Mouse (Mus musculus) v-Abl transformed pro-B cells (cell line): Measurements from ENCODE around the gene Rnase11.

Source experiments
- in situ Hi-C, 2 experiments: fragments of 400-800 bp; cut with MboI; formaldehyde crosslinking; loops; one replicate each; pipeline ENCODE4 v1.15.1; 2025; ENCODE audit not compliant: unreplicated experiment in 2 of 2

Gene Rnase11

DNA sequence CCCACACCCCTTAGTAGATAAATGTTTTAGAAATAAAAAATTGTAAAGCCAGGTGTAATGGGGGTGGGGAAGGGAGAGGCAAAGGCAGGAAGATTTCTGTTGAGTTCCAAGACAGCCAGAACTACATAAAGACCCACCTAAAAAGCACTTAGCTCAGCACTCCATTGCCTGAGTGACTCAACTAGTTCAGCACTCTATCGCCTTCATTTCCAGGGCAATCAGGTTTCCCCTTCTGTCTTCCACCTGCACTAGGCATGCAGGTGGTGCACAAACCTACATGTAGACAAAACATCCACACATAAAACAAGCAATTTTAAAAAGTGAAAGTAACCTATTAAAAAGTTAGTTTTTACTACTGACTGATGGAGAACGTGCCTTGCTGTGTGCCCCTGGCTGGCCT, 35.1 kb upstream of the Rnase11 start:
- in situ Hi-C loops = loop anchor here (10.0 to 25.0 kb wide), 4 partner anchors 927 to 1910 kb away; partner anchors contain the start of genes Naa30 (in 1 of the 2), Rab2b (in 1 of the 2), Tmem253 (in 1 of the 2) and Tox4 (in 1 of the 2)

DNA sequence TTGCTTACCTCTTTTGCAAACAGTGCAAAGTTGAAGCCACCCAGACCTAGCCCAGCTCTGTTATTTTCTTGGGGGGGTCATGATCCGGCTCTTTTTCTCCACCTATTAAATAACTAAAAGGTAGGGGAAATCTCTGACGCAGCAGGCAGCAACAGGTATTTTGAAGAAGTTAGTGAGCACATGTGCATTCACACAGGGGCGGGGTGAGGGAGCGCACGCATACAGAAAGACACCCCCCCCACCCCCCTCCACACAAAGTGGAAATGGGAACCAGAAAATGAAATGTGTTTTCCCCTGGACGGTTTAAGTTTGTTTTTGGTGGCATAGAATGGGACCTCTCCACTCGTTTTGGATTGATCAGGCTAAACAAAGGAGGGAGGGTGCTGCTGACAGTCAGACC, 33.8 kb upstream of the Rnase11 start:
- in situ Hi-C loops = loop anchor here (10.0 to 25.0 kb wide), 4 partner anchors 928 to 1909 kb away; partner anchors contain the start of genes Naa30 (in 1 of the 2), Rab2b (in 1 of the 2), Tmem253 (in 1 of the 2) and Tox4 (in 1 of the 2)

DNA sequence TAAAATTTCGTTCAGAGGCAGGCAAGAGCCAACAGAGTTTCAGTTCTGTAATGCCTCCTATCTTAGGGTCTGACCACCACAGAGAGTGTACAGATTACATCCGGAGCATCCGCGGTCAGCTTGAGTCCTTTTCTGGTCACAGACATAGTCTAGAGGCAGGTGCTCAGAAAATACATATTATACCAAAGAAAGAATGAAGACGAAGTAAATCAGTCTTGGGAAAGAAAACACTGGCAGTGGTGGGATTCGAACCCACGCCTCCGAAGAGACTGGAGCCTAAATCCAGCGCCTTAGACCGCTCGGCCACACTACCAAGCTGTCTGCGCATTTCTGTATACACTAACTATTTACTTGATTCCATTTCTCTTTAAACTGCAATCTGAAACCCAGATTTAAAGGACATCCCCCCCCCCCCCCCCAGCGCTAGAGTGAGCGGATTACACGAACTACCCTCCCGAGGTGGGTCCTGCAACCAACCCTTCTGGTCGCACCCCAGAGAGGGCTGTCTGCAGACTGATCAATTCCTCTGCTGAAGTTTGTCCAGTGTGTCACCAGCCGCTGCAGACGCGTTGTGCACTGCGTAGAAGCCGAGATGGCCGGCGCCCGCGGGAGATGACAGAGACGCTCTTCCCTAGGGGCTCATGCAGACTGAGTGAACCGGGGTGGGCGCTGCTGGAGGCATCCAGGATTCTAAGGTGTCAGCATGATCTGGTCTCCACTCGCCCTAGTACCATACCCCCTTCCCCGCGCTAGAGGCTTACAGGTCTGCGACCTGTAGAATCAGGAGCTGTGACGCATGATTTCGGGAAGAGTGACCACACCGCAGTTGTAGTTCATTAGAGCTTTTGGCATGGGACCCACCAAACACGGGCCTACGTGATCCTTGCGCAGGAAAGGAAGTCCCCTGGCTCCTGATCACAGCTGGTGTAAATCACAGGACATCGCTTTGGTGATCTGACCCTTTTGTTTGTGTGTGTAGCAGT, 32.9 kb upstream of the Rnase11 start:
- in situ Hi-C loops = loop anchor here (10.0 to 25.0 kb wide), 4 partner anchors 929 to 1908 kb away; partner anchors contain the start of genes Naa30 (in 1 of the 2), Rab2b (in 1 of the 2), Tmem253 (in 1 of the 2) and Tox4 (in 1 of the 2)

DNA sequence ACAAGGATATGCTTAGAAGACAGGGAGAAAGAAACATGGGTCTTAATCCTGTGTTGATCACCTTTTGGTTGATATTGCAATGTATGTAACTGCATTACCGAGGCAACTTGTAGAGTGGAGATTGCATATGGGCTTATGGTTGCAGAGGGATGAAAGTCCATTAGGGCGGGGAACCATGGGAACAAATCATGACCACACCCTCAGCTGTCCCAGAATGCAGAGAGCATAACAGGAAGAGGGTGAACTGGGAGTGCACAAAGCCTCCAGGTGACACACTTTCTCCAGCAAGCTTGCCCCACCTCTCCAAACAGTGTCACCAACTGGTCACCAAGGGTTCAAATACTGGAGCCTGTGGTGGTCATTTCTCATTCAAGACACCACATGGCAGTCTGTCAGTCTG, 31.1 kb upstream of the Rnase11 start:
- in situ Hi-C loops = loop anchor here (10.0 to 25.0 kb wide), 4 partner anchors 931 to 1906 kb away; partner anchors contain the start of genes Naa30 (in 1 of the 2), Rab2b (in 1 of the 2), Tmem253 (in 1 of the 2) and Tox4 (in 1 of the 2)

DNA sequence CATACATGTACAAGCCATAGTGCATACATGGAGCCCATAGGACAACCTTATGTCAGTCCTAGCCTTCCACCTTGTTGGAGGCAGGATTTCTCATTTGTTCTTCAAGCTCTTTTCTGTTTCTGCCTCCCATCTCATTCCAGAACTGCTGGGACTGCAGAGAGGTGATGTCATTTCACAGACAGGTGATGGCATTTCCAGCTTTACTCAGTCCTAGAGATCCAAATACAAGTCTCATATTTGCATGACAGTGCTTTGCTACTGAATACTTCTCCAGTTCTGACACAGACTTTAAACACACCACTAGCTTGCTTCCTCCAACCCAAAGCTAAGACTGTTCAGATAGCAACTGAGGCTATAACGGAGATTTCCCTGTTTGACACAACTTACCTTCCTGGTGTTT, 29.2 kb upstream of the Rnase11 start:
- in situ Hi-C loops = loop anchor here (25.0 kb wide), 2 partner anchors 933 to 1592 kb away; partner anchors contain the start of genes Tmem253 (in 1 of the 2) and Zfp219 (in 1 of the 2)

DNA sequence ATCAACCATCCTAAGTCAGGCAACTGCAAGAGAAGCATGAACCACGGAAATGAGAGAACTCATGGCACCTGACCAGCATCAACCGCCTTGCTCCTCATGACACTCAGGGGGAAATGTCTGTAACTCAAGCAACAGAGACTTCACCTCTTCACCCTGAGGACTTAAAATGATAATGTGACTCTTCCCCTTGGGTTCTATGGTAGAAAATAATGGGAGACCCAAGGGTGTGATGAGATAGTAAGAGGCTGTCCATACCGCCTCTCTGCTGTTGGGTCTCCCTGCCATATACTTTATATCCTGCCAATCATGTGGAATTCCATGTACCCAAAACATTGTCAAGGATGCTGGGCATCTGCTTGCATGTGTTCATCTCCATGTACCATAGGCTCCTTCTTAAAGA, 24.4 kb upstream of the Rnase11 start, which contains the start of gene Olfr750:
Gene Olfr750 (minus strand): TSS at position 101 of the 400 bp plus-strand sequence.
- in situ Hi-C loops = no loop called here

DNA sequence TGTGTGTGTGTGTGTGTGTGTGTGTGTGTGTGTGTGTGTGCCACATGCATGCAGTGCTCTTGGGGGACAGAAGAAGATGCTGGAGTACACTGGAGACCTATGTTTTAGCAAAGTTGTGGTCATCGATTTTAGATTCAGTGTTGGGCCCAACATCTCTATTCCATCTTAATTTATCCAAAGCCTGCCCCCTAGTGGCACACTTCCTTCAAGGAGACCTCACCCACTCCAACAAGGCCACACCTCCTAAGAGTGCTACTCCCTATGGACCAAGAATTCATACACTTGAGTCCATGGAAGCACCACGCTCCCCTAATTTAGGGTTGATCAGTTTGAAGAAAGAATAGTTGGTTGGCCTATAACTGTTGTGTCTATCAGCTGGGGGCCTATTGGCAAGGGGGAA, 19.7 kb upstream of the Rnase11 start:
- in situ Hi-C loops = loop anchor here in 1 of 2 experiments (10.0 kb wide), 1 partner anchor 145 kb away; the partner anchor contains the start of genes Apex1 and Osgep

DNA sequence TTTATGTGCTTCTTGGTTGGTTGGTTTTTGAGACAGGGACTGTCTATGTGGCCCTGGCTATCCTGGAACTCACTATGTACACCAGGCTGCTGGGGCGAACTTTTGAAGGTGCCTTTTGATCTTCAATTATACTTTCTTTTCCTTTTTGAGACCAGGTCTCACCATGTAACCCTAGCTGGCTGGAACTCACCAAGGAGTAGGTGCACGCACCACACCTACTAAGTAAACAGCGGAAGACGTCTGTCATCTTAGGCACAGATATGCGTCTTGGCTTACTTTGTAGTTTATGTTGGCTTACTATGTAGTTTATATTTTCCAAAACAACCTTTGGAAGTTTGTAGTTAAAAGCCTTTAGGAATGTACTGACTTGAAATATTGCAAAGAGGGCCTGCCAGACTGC, 19.0 kb upstream of the Rnase11 start:
- in situ Hi-C loops = loop anchor here in 1 of 2 experiments (10.0 kb wide), 1 partner anchor 144 kb away; the partner anchor contains the start of genes Apex1 and Osgep

DNA sequence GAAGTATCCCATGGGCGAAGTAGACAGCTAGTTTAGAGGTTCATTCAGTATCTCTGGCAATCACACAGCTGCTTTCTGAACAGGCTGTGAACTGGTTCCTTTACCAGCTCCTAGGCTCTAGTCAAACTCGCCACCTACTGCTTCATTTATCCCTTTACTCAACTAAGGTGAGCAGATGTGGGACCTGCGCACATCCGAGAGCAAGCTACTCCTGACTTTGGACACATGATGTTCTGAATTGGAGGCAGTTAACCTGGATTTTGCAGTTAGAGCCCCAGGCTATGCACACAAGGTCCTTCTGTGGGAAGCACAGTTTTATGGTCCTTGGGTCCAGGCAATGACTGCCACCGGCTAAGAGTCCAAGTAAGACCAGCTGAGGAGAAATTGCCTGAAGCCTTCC, 10.8 kb upstream of the Rnase11 start:
- in situ Hi-C loops = loop anchor here (5.0 to 10.0 kb wide), 6 partner anchors 33 to 258 kb away; partner anchors contain the start of genes Apex1 (in 1 of the 2), Ccnb1ip1 (in 1 of the 2), Osgep (in 1 of the 2) and Parp2 (in 1 of the 2)

DNA sequence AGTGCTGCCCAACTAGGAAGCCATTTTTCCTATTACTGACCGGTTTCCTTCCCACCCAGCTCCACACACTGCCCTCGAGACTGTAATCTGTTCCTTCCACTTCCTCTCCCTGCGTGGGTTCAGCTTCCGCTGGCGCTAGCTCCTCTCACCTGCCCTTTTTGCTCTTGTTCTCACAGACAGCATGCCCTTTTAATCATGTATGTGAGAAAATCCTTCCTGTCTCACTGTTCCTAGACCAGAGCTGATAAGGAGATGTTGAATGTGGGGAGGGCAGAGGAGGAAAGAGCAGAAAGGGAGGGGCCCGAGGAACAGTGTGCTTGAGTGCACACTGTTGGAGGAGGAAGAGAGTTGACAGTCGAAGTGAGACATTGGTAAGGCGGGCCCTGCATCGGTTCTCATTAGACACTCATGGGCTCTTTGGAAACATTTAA, 7.5 kb upstream of the Rnase11 start, which contains the start of gene Rnase12:
Gene Rnase12 (minus strand): TSS at position 261 of the 431 bp plus-strand sequence.
- in situ Hi-C loops = no loop called here

DNA sequence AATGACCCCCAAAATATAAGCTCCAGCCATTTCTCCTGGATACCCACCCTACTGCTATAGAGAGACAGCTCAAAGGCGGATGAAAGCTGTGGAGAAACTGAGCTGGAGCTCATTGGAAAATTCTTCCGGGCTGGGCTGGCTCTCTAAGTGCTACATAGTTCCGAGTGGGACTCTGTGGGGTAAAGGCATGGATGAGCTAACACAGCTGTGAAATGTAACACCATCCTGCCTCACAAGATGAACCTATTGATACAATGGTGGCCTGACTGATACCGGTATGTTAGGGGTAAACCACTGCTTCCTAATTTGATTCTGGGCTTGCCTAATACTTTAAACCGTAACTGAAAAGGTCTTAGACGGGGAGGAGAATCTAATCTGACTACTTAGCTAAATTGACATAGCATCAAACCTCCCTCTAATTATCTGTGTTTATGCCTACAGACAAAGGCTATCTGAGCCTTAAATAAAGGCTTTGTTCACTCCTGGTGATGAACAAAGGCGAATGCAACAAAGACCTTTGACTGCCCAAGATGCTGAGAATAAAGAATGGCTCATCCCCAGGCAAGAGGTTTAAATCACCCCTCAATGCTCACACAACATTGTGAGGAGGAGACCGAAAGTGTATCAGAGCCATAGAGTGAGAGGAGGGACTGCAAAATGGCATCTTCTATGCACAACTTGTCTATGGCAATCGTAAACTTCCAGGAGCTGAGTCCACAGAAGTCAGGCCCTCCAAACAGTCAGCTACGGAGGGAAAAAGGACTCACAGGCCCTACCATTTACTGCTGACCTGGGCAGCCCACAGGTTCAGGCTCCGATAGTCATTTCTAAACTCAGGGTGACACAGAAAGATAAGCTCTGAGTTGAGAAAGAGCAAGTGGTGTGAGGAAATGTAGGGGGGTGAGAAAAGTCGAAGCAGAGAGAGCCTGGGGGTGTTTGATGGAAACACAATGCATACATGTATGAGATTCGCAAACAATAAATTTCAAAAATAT, 4.6 kb upstream of the Rnase11 start:
- in situ Hi-C loops = no loop called here

DNA sequence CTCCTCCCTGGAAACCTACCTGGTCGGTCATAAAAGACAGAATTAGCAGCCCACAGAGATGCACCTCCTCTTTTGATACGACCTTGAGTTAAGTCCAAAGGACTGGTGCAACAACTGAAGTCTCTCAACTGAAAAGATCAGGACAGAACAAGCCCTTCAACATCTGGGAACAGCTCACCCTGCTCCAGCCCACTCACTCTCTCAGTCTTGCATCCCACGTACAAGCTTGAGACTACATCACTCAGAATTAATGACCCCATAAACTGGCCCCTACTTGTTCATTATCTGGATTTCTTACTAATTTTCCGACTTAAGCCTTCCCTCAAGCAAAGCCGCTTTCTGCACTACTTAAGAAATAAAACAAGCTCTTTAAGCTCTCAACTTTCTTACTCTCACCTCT, 3.2 kb upstream of the Rnase11 start:
- in situ Hi-C loops = no loop called here

DNA sequence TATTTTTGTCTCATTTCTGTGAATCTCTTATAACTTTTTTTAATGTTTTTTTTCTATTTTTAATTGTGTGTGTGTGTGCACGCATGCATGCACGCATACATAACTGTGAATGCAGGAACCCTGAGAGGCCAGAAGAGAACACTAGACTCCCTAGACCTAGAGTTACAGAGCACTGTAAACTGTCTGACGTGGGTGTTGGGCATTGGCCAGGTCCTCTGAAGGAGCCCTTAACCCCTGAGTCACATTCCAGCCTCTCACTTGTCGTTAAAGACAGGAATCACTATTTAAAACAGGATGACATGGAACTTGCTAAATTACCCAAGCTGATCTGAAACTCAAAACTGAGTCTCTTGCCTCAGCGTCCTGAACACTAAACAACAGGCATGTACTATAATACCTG, 2.0 kb upstream of the Rnase11 start:
- in situ Hi-C loops = no loop called here

DNA sequence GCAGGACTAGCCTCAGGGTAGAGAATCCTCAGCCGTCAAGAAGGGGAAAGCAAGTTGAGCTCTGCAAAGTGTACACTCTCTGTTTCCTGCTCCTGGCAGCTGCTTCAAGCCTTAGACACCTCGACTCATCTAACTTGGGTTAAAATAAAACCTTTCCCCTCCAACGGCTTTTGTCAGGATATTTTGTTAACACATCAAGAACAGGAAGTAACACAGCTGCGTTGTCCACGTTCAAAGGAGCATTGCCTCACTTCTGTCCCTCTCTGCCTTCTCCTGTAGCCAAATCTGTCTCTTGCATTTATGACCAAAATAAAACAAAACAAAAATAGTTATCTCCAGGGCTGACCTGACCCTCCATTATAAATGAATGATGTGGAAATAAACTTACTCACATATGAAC, 2.1 kb downstream of the Rnase11 start:
- in situ Hi-C loops = no loop called here

DNA sequence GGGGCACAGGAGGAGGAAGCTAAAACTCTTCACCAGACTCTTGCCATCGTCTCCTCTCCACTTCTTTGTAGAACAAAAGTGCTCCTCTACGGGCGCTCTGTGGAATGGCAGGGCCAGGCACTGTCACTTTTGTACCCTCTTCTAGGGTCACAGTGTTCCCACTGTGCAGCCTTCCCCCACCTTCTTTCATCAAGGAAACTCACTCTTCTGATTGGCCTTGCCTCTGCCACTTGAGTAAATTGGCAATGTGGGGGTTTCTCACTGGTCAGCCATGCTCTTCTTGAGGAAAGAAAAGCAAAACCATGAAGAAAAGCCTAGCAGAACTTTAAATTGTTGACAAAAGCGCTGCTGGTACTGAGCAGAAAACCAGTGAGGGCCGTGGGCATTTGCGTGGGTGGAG, 8.2 kb downstream of the Rnase11 start, which contains the start of gene Rnase9:
Gene Rnase9 (minus strand): TSS at position 101 of the 400 bp plus-strand sequence.
- in situ Hi-C loops = no loop called here

DNA sequence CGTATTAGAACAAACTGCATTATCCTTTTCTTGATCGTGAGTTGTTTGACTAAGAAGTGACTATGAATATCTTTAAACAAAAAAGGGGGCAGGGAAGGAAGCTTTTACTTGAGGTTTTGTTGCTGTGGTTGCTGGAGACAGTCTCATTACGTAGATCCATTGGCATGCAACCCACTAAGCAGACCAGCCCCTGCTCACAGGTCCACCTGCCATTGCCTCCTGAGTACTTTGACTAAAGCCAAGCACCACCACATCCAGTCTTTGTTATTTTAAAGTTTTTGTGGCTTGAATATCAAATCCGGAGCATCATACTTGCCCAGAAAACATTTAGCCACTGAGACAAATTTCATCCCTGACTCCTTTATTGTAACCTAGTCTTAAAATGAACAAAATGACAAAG, 13.7 kb downstream of the Rnase11 start:
- in situ Hi-C loops = no loop called here

DNA sequence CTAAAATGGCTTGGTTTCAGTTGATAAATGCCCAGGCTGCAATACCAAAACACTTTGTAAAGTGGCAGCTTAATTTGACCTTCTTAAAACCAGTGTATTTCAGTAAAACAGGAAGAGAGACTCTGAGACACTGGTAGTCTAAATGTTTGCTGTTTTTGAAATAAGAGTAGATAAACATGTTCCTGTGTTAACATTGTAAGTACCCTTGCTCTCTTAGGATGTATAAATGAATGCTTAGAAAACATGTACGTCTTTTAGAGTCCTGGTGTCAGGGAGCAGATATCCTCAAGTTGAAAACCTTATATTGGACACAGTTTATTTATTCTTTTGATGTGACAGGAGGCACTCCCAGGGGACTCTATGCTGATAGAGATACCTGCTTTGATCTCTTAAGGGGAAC, 14.8 kb downstream of the Rnase11 start:
- in situ Hi-C loops = no loop called here

DNA sequence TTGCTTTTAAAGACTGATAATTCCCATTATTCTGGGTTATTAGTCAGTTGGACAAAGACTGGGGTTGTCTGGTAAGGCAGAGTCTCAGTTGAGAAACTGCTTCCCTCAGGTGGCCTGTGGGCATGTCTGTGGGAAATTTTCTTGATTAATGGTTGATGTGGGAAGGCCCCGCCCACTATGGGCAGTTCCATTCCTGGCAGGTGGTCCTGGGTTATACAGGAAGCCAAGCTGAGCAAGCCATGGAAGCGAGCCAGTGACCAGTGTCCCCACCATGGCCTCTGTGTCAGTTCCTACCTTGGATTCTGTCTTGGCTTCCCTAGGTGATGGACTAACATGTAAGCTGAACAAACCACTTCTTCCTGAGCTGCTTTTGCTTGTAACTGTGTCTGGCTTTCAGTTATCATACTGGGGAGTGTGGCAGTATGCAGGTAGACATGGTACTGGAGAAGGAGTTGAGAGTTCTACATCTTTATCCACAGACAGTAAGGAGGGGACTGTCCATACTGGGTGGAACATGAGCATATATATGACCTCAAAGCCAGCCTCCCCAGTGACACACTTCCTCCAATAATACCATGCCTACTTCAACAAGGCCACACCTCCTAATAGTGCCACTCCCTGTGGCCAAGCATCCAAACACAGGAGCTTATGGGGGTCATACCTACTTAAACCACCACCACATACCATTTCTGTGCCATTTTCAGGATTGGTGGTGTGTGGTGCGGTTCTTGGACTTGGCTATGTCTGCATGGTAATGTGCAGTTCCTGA, 22.4 kb downstream of the Rnase11 start:
- in situ Hi-C loops = loop anchor here in 1 of 2 experiments (5.0 kb wide), 2 partner anchors 35 to 70 kb away; no protein-coding TSS in a partner anchor
